Mouse (Mus musculus) adrenal gland, postnatal 25 days (tissue): ENCODE measurements around the gene Casp7. TPM values are rescaled to one million over a fixed set of nuclear protein-coding genes. Genes with fewer than 3 reads are reported as not detected.
"Not testable (repeated sequence)": the region's sequence is repeated elsewhere in the genome, so short reads cannot be mapped to it uniquely, and the experiment has no call there.

ENCODE experiments used
- DNase-seq: peaks from one replicate; pipeline ENCODE4 v3.0.0; 2021; ENCODE audit warnings: mixed read lengths
- long read RNA-seq: library from polyadenylated mRNA; stranded (forward); transcript quantifications from one replicate; pipeline ENCODE4 v2.0.0, GENCODE M21; 2021
- total RNA-seq: library from RNA; stranded (reverse); gene quantifications from 2 replicates; pipeline ENCODE4 v1.2.3, GENCODE M21; 2021

Gene Casp7
- 13.7 and 14.8 TPM in 2 replicates for total RNA-seq
- long read RNA-seq, transcript Casp7-201 (7 exons, 2,350 nt): major isoform, 13 of 14 reads
- long read RNA-seq, partial matches to known transcripts: 0 of 14 reads
- long read RNA-seq, other reads (novel, unspliced or antisense): 0 of 14 reads

DNA sequence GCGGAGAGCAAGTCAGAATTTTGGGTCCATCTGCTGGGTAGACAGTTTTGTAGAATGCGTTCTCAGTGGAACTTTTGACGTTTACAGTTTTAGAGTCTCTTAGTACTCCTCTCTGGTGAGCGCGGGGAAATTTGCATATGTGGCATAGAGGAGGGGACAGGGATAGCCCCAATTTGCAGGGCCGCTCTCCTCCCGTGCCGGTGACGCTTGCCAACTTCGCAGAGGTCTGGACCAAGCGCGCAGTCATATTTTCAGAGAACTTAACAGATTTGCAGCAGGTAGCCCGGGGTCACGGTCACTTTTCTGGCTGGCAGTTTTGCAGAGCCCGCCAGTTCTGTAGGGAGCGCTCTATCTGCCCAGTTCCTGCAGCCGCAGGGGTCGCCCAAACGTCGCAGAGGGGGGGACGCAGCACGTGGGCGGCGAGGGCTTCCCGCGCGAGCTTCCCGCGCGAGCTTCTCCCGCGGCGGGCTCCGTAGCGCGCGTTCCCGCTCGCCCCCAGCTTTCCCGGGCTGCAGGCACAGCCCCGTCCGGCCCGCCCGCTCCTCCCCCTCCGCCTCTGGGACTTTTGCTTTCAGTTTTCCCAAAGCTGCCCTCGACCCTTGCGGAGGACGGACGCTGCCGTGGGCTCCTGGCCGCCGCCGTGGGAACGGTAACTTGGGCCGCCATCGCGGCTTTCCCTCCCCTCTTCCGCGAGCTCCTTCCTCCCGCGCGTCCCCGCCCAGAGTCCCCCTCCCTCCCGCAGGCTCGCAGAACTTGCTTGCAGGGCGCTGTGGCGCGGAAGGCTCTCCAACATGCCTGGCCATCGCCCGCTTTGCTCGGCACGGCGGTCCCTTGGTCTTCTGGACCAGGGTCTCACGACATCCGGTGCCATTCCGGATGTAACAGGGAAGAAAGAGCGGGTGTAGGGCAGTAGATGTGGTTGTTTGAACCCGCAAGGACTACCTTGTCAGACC lies at the start of gene Casp7:
Casp7 (plus strand) TSS at position 461 of the 953 bp plus-strand sequence.
- DNase-seq: peak; percentile 75

DNA sequence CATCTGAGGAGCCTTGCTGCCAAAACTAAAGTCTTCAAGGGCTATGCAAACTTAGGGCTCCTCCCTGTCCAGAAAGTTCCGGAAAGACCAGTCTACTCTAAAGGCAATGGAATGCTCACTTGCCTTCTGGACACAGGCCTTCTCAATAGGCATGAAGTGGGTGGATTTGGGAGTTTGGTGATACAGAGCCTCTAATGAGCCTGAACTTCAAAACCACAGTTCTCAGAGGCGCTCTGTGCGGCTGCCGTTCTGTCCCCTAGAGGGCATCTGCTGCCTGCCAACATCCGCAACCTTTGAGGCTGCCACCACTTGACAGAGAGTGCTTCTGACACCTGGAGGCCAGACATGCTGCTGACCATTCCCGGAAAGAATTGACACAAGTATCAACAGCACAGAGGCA lies 47.6 kb upstream of the Casp7 start:
- no peak for DNase-seq

DNA sequence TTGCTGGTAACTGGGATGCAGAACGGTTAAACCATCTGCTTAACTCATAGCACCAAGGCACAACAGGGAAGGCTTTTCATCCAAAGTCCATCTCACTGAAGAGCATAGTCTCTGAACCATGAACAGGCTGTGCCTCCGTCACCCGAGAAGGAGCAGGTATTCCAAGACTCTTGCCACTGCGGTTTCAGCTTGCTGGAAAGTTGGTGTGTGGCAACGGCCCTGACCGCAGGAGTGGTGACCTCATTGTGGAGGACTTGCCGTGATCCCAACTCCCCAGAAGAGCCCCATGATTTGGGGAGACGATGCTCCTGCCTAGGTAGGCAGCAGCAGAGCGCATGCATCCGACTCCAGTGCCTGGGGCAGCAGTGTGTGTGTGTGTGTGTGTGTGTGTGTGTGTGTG lies 43.2 kb upstream of the Casp7 start:
- DNase-seq: no peak

DNA sequence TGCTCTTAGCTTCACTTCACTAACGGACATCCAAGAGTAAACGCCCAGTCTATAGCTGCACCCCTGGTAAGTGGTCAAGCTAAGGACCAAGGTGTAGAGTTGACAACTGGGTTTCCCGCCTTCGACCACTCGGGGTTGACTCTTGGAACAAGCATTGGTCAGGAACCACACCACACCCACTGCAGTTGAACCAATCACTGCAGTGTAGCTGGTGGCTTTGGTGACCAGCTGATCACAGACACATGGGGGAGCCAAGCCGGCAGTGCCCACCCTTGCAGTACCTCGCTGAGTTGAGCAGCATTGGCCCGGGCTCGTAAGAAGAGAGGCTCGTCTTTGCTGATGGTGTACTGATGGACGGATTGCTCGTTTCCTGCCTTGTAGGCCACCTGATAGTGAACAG lies 41.7 kb upstream of the Casp7 start:
- DNase-seq: no peak

DNA sequence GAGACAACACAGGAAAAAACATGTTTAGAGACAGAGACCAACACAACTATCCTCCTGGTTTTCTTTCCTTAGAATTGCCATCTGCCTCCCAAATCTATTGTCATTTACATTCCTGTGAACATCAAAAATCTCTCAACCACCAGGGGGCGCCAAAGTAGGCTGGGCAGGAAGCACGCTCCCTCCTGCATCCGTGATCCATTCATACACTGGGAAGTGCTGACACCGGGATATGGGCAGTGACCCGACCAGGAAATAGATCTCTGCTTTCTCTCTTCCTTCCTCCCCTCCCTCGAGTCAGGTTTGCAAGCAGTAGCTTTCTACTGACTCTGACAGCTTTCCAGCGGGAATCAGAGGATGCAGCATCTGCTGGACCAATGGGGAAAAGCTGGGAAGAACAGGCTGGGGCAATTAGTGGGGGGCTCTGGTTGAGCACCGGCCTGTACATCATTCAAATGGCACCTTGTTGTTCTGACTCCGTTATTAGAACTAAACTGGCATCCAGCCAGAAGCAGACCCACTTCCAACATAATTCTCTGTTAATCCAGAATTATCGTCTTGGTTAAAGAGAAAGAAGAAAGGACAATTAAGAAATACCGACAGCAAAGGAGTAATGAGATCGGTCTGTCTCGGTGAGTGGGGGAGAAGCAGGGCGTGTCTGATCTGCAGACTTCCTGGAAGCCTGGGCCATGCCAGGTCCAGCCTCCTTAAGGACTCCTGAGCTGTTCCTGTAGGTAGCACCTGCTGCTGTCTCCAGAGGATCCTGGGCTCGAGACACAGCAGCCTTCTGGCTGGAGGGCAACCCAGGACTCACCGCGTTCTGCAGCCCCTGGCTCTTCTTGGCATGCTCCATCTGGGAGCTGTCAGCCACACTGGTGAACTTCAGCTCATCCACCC lies 40.2 kb upstream of the Casp7 start:
- DNase-seq: peak; percentile 78

DNA sequence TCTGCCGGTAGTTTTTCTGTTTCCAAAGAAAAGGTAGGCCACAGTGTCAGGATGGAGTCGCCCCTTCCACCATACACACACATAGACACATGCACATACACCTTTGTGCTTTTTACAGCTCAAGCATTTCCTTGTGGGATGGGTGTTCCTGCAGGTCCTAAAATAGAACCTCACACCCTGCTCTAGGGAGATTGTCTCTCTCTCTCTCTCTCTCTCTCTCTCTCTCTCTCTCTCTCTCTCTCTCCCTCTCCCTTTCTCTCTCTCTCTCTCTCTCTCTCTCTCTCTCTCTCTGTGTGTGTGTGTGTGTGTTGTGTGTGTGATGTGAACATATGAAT lies 39.6 kb upstream of the Casp7 start:
- not testable (repeated sequence) for DNase-seq

DNA sequence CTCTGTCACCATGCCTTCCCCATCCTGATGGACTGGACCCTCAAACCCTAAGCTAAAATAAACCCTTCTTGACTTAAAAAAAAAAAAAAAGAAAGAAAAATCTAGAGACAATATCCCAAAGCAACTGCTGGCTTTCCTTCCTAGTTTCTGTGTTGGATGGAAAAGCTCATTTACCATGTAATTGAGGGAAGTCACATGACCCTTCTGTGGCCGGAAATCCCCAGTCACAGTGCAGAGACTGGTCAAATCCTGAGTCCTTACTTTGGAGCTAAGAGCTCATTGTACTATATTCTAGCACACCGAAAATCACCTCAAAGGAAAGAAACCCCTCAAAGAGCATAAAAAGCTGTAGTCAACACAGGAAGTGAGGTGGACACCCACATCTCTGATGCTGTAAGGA lies 38.0 kb upstream of the Casp7 start:
- DNase-seq: no peak

GRCm38 (mm10) chr19:56363721-56364460 lies 33.0 kb upstream of the Casp7 start:
- no peak for DNase-seq

DNA sequence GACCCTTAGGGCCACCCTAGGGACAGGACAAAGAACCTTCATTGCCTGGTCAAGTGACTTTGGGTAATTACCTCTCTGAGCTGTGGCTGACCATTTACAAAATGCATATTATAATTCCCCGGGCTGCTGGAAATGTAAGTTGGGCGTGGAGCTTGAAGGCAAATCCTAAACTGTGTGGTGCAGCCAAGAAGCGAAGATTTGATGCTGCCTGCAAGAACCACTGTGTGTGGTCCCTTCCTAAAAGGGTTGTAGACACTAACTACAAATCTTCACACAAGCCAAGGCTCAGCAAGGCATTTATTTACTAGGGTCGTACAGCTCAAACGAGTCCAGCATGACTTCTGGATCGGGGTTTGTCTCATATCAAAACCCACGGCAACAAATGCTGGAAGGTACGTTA lies 32.4 kb upstream of the Casp7 start:
- DNase-seq: no peak

GRCm38 (mm10) chr19:56366168-56366567 lies 30.8 kb upstream of the Casp7 start:
- no peak for DNase-seq

GRCm38 (mm10) chr19:56366625-56367024 lies 30.3 kb upstream of the Casp7 start:
- DNase-seq: no peak

GRCm38 (mm10) chr19:56367778-56368177 lies 29.2 kb upstream of the Casp7 start:
- no peak for DNase-seq

DNA sequence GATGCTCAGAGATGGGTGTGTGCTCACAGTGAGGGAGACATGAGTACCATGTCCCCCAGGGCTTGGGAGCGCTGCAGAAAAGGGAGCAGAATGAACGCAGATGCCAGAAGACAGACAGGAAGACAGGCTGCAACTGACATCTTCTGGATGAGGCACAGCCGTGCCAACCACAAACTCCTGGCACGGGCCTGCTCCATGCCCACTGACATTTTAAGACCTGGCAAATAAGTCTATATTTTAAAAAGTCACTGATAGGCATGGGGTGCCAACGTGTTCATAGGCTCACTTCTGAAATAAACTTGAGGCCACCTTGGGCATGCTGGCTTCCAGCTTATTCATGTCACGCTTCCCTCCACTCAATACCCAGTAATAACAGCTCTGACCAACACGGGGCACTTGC lies 28.0 kb upstream of the Casp7 start:
- DNase-seq: no peak

DNA sequence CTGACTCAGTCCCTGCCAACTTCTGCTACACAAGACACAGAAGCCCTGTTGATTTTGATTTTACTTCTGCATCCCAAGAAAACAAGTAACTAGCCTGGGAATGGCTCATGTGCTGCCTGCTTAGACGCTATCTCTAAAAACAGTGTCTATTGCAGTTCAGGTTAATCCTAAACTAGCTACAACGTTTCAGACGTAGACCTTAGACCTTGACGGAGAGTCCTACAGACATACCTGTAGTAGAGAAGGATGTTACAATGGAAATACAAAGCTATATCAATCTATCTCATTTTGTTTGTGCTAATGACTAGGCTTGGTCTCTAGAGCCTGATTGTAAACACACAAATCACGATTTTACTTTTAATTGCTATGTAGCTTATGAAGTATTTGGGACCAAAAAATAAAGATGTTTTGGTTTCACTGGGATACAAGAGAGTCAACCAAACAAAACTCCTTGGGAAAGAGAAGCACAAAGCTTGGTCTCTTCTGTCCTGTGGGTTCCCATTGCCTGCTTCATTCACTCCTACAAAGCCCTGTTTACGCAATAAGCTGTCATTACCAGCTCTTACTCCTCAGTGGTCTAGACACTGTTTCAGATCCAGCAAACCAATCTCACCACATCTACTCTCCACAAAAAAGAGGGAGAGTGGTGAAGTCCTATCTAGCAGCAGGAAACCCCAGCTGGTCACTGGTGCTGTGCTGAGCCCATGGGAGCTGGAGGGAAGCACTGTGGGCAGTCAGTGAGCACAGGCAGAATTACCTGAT lies 26.4 kb upstream of the Casp7 start:
- DNase-seq: no peak

GRCm38 (mm10) chr19:56372226-56372625 lies 24.7 kb upstream of the Casp7 start:
- DNase-seq: no peak

- DNase-seq: no peak
These were observed 23.7 kb upstream of the Casp7 start for GRCm38 (mm10) chr19:56373246-56373645.

- DNase-seq: no peak
These were observed 22.9 kb upstream of the Casp7 start for GRCm38 (mm10) chr19:56374011-56374410.

DNA sequence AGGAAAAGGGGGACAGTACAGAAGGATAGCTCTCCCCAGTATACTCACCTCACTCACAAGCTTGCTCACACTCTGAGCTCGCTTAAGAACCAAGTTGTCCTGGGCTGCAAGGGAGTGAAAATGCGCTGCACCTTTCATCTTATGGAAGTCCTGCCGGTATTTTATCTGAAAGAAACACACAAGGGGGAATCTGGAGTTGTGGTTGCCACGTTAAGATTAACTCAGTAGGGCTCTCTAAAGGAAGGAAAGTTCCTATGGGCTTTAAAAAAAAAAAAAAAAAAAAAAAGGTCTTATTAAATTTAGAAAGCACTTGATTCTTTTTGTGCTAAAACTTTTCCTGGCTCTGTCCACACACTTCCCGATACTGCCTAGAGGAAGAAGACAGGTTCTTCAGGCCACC lies 18.9 kb upstream of the Casp7 start:
- no peak for DNase-seq

- DNase-seq: no peak
These were observed 18.3 kb upstream of the Casp7 start for GRCm38 (mm10) chr19:56378554-56379172.

GRCm38 (mm10) chr19:56380341-56380740 lies 16.6 kb upstream of the Casp7 start:
- DNase-seq: no peak

- DNase-seq: no peak
These were observed 15.5 kb upstream of the Casp7 start for GRCm38 (mm10) chr19:56381407-56381806.
